19 mouse cellular contexts compared by ENCODE assay signal in genomic region chr11:105938771-105939170, GRCm38 (mm10). TPM values are rescaled to one million over a fixed set of nuclear protein-coding genes. Genes with fewer than 3 reads are reported as not detected.
A peak's percentile ranks its signal among the peaks of the same experiment; 100 is the strongest.
DNase-seq lines count a peak whose midpoint lies in the region; ATAC-seq and TF ChIP-seq lines count a peak whose summit lies in the region.
"Had no signal": no experiment of that assay in that cellular context is flagged by ENCODE, and none has a peak within 500 bp of the region (broad histone marks: within the 10 kb centered on the region; RNA-seq: fewer than 3 reads in every experiment).

No protein-coding gene starts in this region.

- no peak overlapping the region for H3K4me2 ChIP-seq in CH12.LX (ENCODE audit: insufficient read depth, low read depth, poor library complexity, severe bottlenecking)
- H3K4me2 ChIP-seq in forebrain, embryonic 15.5 days (replicated peaks), result no peak overlapping the region
- H3K4me2 ChIP-seq: hindbrain, embryonic 15.5 days; limb, embryonic 13.5 days had no signal

- no peaks in the 10 kb centered on the region for H3K36me3 ChIP-seq in CH12.LX (replicated peaks in 1 of 2; ENCODE audit: control insufficient read depth in 1 of 2, insufficient read depth in 1 of 2, low read length in 1 of 2)
- peaks cover 19% of the 10 kb centered on the region for H3K36me3 ChIP-seq in E14TG2a.4 (ENCODE audit: insufficient read depth, low read length)
- H3K36me3 ChIP-seq in forebrain, embryonic 15.5 days, result no peaks in the 10 kb centered on the region
- H3K36me3 ChIP-seq: hindbrain, embryonic 15.5 days; limb, embryonic 13.5 days had no signal

- no peak for TF ChIP-seq CTCF in CH12.LX (conservative IDR thresholded peaks at IDR 0.05 in 1 of 2, IDR thresholded peaks at IDR 0.05 in 1 of 2; ENCODE audit: low read depth in 2 of 2, low read length in 2 of 2)
- no peak for TF ChIP-seq CTCF in E14TG2a.4 (conservative IDR thresholded peaks at IDR 0.05; ENCODE audit: low read length)

- TF ChIP-seq POLR2A in CH12.LX (IDR thresholded peaks at IDR 0.05; ENCODE audit: low read depth, low read length), result no peak

- H3K79me2 ChIP-seq in CH12.LX (replicated peaks; ENCODE audit: control insufficient read depth, extremely low read depth, insufficient read depth, poor library complexity, severe bottlenecking), result no peaks in the 10 kb centered on the region

- WGBS in forebrain, embryonic 15.5 days, result 31% methylated on average over 9 of the region's 9 CpGs

- no peak overlapping the region for H3K9ac ChIP-seq in CH12.LX (ENCODE audit: insufficient read depth, low read depth)
- H3K9ac ChIP-seq in forebrain, embryonic 15.5 days (replicated peaks), result no peak overlapping the region
- H3K9ac ChIP-seq: hindbrain, embryonic 15.5 days; limb, embryonic 13.5 days; liver, postnatal 0 days had no signal

- H3K4me1 ChIP-seq in CH12.LX (ENCODE audit: control insufficient read depth in 1 of 2, insufficient read depth in 2 of 2) (peaks cover 2 to 3% of the 10 kb centered on the region in 2 experiments; a peak in 1 of 4 replicates), E14TG2a.4 (replicated peaks; ENCODE audit: low read depth, low read length) (peaks cover 54% of the 10 kb centered on the region)
- H3K4me1 ChIP-seq in forebrain, embryonic 15.5 days, result peaks cover 10% of the 10 kb centered on the region

- intact Hi-C loops in heart, postnatal 14 days (cut with DNase I), result no loop called here

- TF ChIP-seq EP300 in CH12.LX (IDR thresholded peaks at IDR 0.05; ENCODE audit: low read length), result no peak

- dilution Hi-C loops in CH12.LX (cut with MboI; ENCODE audit: extremely low pct_ligation_motif_present, extremely low pct_unique_long_range_greater_than_20kb, low sequenced_read_pairs), result loop anchor here (25.0 kb wide), 1 partner anchor 124 kb away; the partner anchor contains the start of gene Taco1

- in situ Hi-C loops in CH12.LX (cut with MboI; ENCODE audit: low pct_ligation_motif_present, low pct_unique_long_range_greater_than_20kb, low sequenced_read_pairs), result loop anchor here (10.0 kb wide), 1 partner anchor 56 kb away; the partner anchor contains the start of gene Ace3

- peak; percentile 37 to 55 for DNase-seq in heart, postnatal 14 days
- DNase-seq in heart, adult 8-10 months (ENCODE audit: low spot score), result no peak
- no peak for DNase-seq in CH12.LX (ENCODE audit: extremely low read depth)
- DNase-seq in adrenal gland, adult 2 months, result no peak
- DNase-seq in layer of hippocampus, adult 9-11 months, result no peak
- DNase-seq: cerebellum, adult 8-10 months; kidney, adult 2 months; kidney, postnatal 4 days; liver, postnatal 0 days; lung, postnatal 36 days; right cerebral cortex, postnatal 4 days; thymus, adult 2 months had no signal

- H3K27me3 ChIP-seq in CH12.LX (replicated peaks) (peaks cover 99% of the 10 kb centered on the region), E14TG2a.4 (ENCODE audit: insufficient read depth, low read length) (peaks cover 21% of the 10 kb centered on the region)
- H3K27me3 ChIP-seq in forebrain, embryonic 15.5 days, result no peaks in the 10 kb centered on the region
- H3K27me3 ChIP-seq: hindbrain, embryonic 15.5 days had no signal

- TF ChIP-seq RAD21 in CH12.LX (IDR thresholded peaks at IDR 0.05; ENCODE audit: low read depth, low read length), result no peak

- peak; percentile 57 for ATAC-seq in forebrain, embryonic 15.5 days (replicated peaks)
- ATAC-seq: liver, postnatal 0 days had no signal

- no peak overlapping the region for H3K27ac ChIP-seq in CH12.LX (ENCODE audit: insufficient read depth, low read depth)
- H3K27ac ChIP-seq in forebrain, embryonic 15.5 days (replicated peaks), result 0 out of 2 replicates have a peak overlapping the region, but pooled peaks have one; percentile 29
- H3K27ac ChIP-seq: hindbrain, embryonic 15.5 days; limb, embryonic 13.5 days had no signal

- H3K4me3 ChIP-seq in CH12.LX (replicated peaks in 1 of 3; ENCODE audit: low read depth in 2 of 3, low read length in 2 of 3, poor library complexity in 1 of 3) (no peak overlapping the region), E14TG2a.4 (replicated peaks; ENCODE audit: low read length) (peak overlapping the region; percentile 62; the same call in 1 of the 2 replicates)
- H3K4me3 ChIP-seq in forebrain, embryonic 15.5 days, result no peak overlapping the region
- H3K4me3 ChIP-seq: erythroblast, embryonic 14.5 days; hindbrain, embryonic 15.5 days; limb, embryonic 13.5 days had no signal

- H3K9me3 ChIP-seq in CH12.LX (replicated peaks; ENCODE audit: low read length) (no peaks in the 10 kb centered on the region), E14TG2a.4 (ENCODE audit: low read length) (no peaks in the 10 kb centered on the region)
- no peaks in the 10 kb centered on the region for H3K9me3 ChIP-seq in forebrain, embryonic 15.5 days
- H3K9me3 ChIP-seq: hindbrain, embryonic 15.5 days; limb, embryonic 13.5 days had no signal

TF ChIP-seq in CH12.LX, 34 proteins besides CTCF, POLR2A, EP300 and RAD21:
- TF ChIP-seq ZNF384 (IDR thresholded peaks at IDR 0.05; ENCODE audit: low read depth, low read length) (peak; percentile 36; the same call in 1 of the 2 replicates), BHLHE40 (IDR thresholded peaks at IDR 0.05; ENCODE audit: low read depth, low read length) (no peak), TCF12 (IDR thresholded peaks at IDR 0.05; ENCODE audit: low read depth, low read length) (no peak), MYC (IDR thresholded peaks at IDR 0.05; ENCODE audit: low read depth, low read length) (no peak)

RNA-seq across cellular contexts. Expression of gene Cyb561, which starts 14.4 kb away (rescaled TPM):
- 10 to 100 TPM; 14.2 to 14.8 TPM for total RNA-seq in heart, postnatal 14 days (2021)
- total RNA-seq in heart, adult 8-10 months (2022), result 10 to 100 TPM in 1 of 4 experiments, 1 to 10 TPM in 3; 7.5 to 11.0 (median 8.7) TPM
- total RNA-seq in CH12.LX (2012; rRNA removed) (2.6 and 3.9 TPM in 2 replicates), CH12.LX (2014; rRNA removed) (0.16 and 0.20 TPM in 2 replicates)
- 0.18 and 0.51 TPM in 2 replicates for polyA plus RNA-seq in CH12.LX (2012; ENCODE audit: insufficient read length, low read depth)
- polyA plus RNA-seq in forebrain, embryonic 15.5 days (2015; fragmentation: Nextera tagmentation; extraction: Ambion mirVana), result 32.3 and 32.5 TPM in 2 replicates
- 100 to 1,000 TPM; 103 to 236 TPM for total RNA-seq in adrenal gland, adult 2 months (2021)
- 127 and 140 TPM in 2 replicates for polyA plus RNA-seq in adrenal gland, adult 2 months (2012; rRNA removed)

RNA-seq across cellular contexts. Expression of gene Ace, which starts 29.0 kb away (rescaled TPM):
- total RNA-seq in heart, postnatal 14 days (2021), result 10 to 100 TPM; 28.7 to 31.6 TPM
- total RNA-seq in heart, adult 8-10 months (2022), result 10 to 100 TPM; 13.9 to 25.6 (median 19.4) TPM
- total RNA-seq in CH12.LX (2012; rRNA removed), result 0.04 and 0.08 TPM in 2 replicates
- total RNA-seq in CH12.LX (2014; rRNA removed), result not detected in 2 replicates
- not detected in 2 replicates for polyA plus RNA-seq in CH12.LX (2012; ENCODE audit: insufficient read length, low read depth)
- polyA plus RNA-seq in forebrain, embryonic 15.5 days (2015; fragmentation: Nextera tagmentation; extraction: Ambion mirVana), result 2.3 and 2.5 TPM in 2 replicates
- 10 to 100 TPM in 1 of 2 experiments, 1 to 10 TPM in 1; 9.3 to 15.9 TPM for total RNA-seq in adrenal gland, adult 2 months (2021)
- 8.3 and 11.8 TPM in 2 replicates for polyA plus RNA-seq in adrenal gland, adult 2 months (2012; rRNA removed)
- polyA plus RNA-seq: erythroblast, embryonic 14.5 days had no signal

RNA-seq across cellular contexts. Expression of gene Ace3, which starts 55.7 kb away (rescaled TPM):
- total RNA-seq in heart, postnatal 14 days (2021), result not detected
- not detected for total RNA-seq in heart, adult 8-10 months (2022)
- not detected in 2 replicates for total RNA-seq in CH12.LX (2012; rRNA removed)
- total RNA-seq in CH12.LX (2014; rRNA removed), result not detected in 2 replicates
- polyA plus RNA-seq in CH12.LX (2012; ENCODE audit: insufficient read length, low read depth), result not detected in 2 replicates
- 0.08 TPM in 1 of 2 replicates, not detected in the other for polyA plus RNA-seq in forebrain, embryonic 15.5 days (2015; fragmentation: Nextera tagmentation; extraction: Ambion mirVana)
- not detected for total RNA-seq in adrenal gland, adult 2 months (2021)
- not detected in 2 replicates for polyA plus RNA-seq in adrenal gland, adult 2 months (2012; rRNA removed)
- total RNA-seq: adrenal gland, adult 18-20 months; left cerebral cortex, adult 18-20 months had no signal
- polyA plus RNA-seq: erythroblast, embryonic 14.5 days; hindbrain, embryonic 15.5 days; limb, embryonic 13.5 days; liver, postnatal 0 days; thymus, adult 2 months had no signal

Comparison
In these comparisons a context has a peak if more than half of its experiments do, and no peak if none do; other contexts are left out.
1. DNase-seq: peak in heart, postnatal 14 days (2 of 2); none in heart, adult 8-10 months (single experiment), CH12.LX (single experiment), adrenal gland, adult 2 months (single experiment) and layer of hippocampus, adult 9-11 months (single experiment).
2. RNA of gene Cyb561, which starts 14.4 kb away (total RNA-seq): 103 to 236 TPM in adrenal gland, adult 2 months; 14.2 to 14.8 TPM in heart, postnatal 14 days, 7.5 to 11.0 TPM in heart, adult 8-10 months and 0.16 to 3.9 TPM in CH12.LX; every median in the first group is over 4 times any median in the second.
3. RNA of gene Ace, which starts 29.0 kb away (total RNA-seq): 28.7 to 31.6 TPM in heart, postnatal 14 days, 13.9 to 25.6 TPM in heart, adult 8-10 months and 9.3 to 15.9 TPM in adrenal gland, adult 2 months; 0.04 to 0.08 TPM in CH12.LX; every median in the first group is over 4 times any median in the second.